Mouse (Mus musculus) adrenal gland, postnatal 10 days (tissue): Measurements from ENCODE around the gene Stat1. TPM values are rescaled to one million over a fixed set of nuclear protein-coding genes. Genes with fewer than 3 reads are reported as not detected.
A peak's percentile ranks its signal among the peaks of the same experiment; 100 is the strongest.

Experiments
- DNase-seq: peaks from one replicate; pipeline ENCODE4 v3.0.0; 2021; ENCODE audit warnings: mixed read lengths
- total RNA-seq, 2 experiments: library from RNA; stranded (reverse); gene quantifications; 2 replicates each; pipeline ENCODE4 v1.2.3; 2021

Gene Stat1
- total RNA-seq, 2 experiments from 2014 or later: 42.6 to 52.4 TPM

- DNase-seq: no peak
These were observed 12.6 kb downstream of the Stat1 start for GRCm38 (mm10) chr1:52131787-52132377.

GRCm38 (mm10) chr1:52133254-52133653 is 14.0 kb downstream of the Stat1 start:
- no peak for DNase-seq

GRCm38 (mm10) chr1:52137292-52137691 is 18.1 kb downstream of the Stat1 start:
- no peak for DNase-seq

- DNase-seq: no peak
These were observed 21.3 kb downstream of the Stat1 start for GRCm38 (mm10) chr1:52140534-52140933.

- peak; percentile 35 for DNase-seq
These were observed 22.2 kb downstream of the Stat1 start for GRCm38 (mm10) chr1:52141482-52141881.

GRCm38 (mm10) chr1:52142117-52142516 is 22.9 kb downstream of the Stat1 start:
- DNase-seq: no peak

GRCm38 (mm10) chr1:52143191-52143590 is 24.0 kb downstream of the Stat1 start:
- DNase-seq: no peak

GRCm38 (mm10) chr1:52143596-52144156 is 24.4 kb downstream of the Stat1 start:
- no peak for DNase-seq

GRCm38 (mm10) chr1:52144907-52145306 is 25.7 kb downstream of the Stat1 start:
- DNase-seq: no peak

- peak; percentile 70 for DNase-seq
These were observed 27.2 kb downstream of the Stat1 start for GRCm38 (mm10) chr1:52146214-52146970.

GRCm38 (mm10) chr1:52147431-52147830 is 28.2 kb downstream of the Stat1 start:
- no peak for DNase-seq

GRCm38 (mm10) chr1:52148178-52148577 is 28.9 kb downstream of the Stat1 start:
- DNase-seq: no peak

GRCm38 (mm10) chr1:52148696-52149095 is 29.5 kb downstream of the Stat1 start:
- DNase-seq: no peak

- DNase-seq: no peak
These were observed 30.7 kb downstream of the Stat1 start for GRCm38 (mm10) chr1:52149934-52150346.

- no peak for DNase-seq
These were observed 31.4 kb downstream of the Stat1 start for GRCm38 (mm10) chr1:52150676-52151075.

- DNase-seq: no peak
These were observed 31.9 kb downstream of the Stat1 start for GRCm38 (mm10) chr1:52151166-52151565.

GRCm38 (mm10) chr1:52152369-52152768 is 33.1 kb downstream of the Stat1 start:
- peak; percentile 52 for DNase-seq

GRCm38 (mm10) chr1:52152936-52153335 is 33.7 kb downstream of the Stat1 start:
- no peak for DNase-seq

GRCm38 (mm10) chr1:52154890-52155289 is 35.6 kb downstream of the Stat1 start:
- peak; percentile 66 for DNase-seq

GRCm38 (mm10) chr1:52156351-52156750 is 37.1 kb downstream of the Stat1 start:
- peak; percentile 38 for DNase-seq

- no peak for DNase-seq
These were observed 38.8 kb downstream of the Stat1 start for GRCm38 (mm10) chr1:52158040-52158439.

- DNase-seq: peak; percentile 40
These were observed 39.5 kb downstream of the Stat1 start for GRCm38 (mm10) chr1:52158490-52159381.
